Comparison of ENCODE assay signal across 8 mouse cellular contexts in genomic region chr10:85872479-85872773, GRCm38 (mm10). TPM values are rescaled to one million over a fixed set of nuclear protein-coding genes. Genes with fewer than 3 reads are reported as not detected.
DNase-seq lines count a peak whose midpoint lies in the region; ATAC-seq and TF ChIP-seq lines count a peak whose summit lies in the region.

No protein-coding gene starts in this region.

- H3K36me3 ChIP-seq in heart, embryonic 12.5 days: peaks cover 34% of the 10 kb centered on the region
- H3K36me3 ChIP-seq in G1E (replicated peaks): peaks cover 42% of the 10 kb centered on the region
- H3K36me3 ChIP-seq in forebrain, postnatal 0 days (ENCODE audit: insufficient read depth): peaks cover 28% of the 10 kb centered on the region

- no peaks in the 10 kb centered on the region for H3K9me3 ChIP-seq in heart, embryonic 12.5 days (replicated peaks)
- H3K9me3 ChIP-seq in G1E (replicated peaks): no peaks in the 10 kb centered on the region
- H3K9me3 ChIP-seq in forebrain, postnatal 0 days (ENCODE audit: low read length): no peaks in the 10 kb centered on the region

- no peak for TF ChIP-seq CTCF in G1E (IDR thresholded peaks at IDR 0.05; ENCODE audit: low read depth, low read length)
- TF ChIP-seq CTCF in forebrain, postnatal 0 days (IDR thresholded peaks at IDR 0.05; ENCODE audit: low read depth): no peak

- peaks cover 13% of the 10 kb centered on the region for H3K4me1 ChIP-seq in heart, embryonic 12.5 days (replicated peaks)
- H3K4me1 ChIP-seq in G1E (ENCODE audit: insufficient read depth, low read depth, low read length): peaks cover 23% of the 10 kb centered on the region
- peaks cover 5% of the 10 kb centered on the region; the same call in 1 of the 2 replicates for H3K4me1 ChIP-seq in forebrain, postnatal 0 days (ENCODE audit: insufficient read depth)

- ATAC-seq in heart, embryonic 12.5 days (ENCODE audit: insufficient number of reproducible peaks, low FRiP score): no peak
- ATAC-seq in G1E (ENCODE audit: extremely low read depth, insufficient number of reproducible peaks, low FRiP score, poor library complexity, severe bottlenecking): peak; percentile 64; the same call in 1 of the 2 replicates
- ATAC-seq in forebrain, postnatal 0 days: peak; percentile 8; the same call in 1 of the 2 replicates
- peak; percentile 17; the same call in 1 of the 2 replicates for ATAC-seq in megakaryocyte, adult 5-6 weeks (ENCODE audit: poor library complexity, severe bottlenecking)

- DNase-seq in heart, adult 18-20 months: no peak
- peak; percentile 38 for DNase-seq in G1E (ENCODE audit: low spot score)
- no peak for DNase-seq in forebrain, postnatal 0 days
- no peak for DNase-seq in adrenal gland, adult 2 months
- no peak for DNase-seq in layer of hippocampus, adult 8-10 months (ENCODE audit: low spot score in 2 of 2)
- DNase-seq in thymus, postnatal 36 days: no peak

- peak overlapping the region; percentile 85 for H3K4me3 ChIP-seq in heart, embryonic 12.5 days
- H3K4me3 ChIP-seq in G1E (ENCODE audit: low read depth, low read length): peak overlapping the region; percentile 97
- H3K4me3 ChIP-seq in forebrain, postnatal 0 days (ENCODE audit: low read depth, low read length): peak overlapping the region; percentile 81

- peak overlapping the region; percentile 93 for H3K4me2 ChIP-seq in heart, embryonic 12.5 days
- H3K4me2 ChIP-seq in forebrain, postnatal 0 days (ENCODE audit: low read depth): peak overlapping the region; percentile 83

- H3K27me3 ChIP-seq in heart, embryonic 12.5 days (replicated peaks): no peaks in the 10 kb centered on the region
- H3K27me3 ChIP-seq in G1E (ENCODE audit: insufficient read depth, low read length): no peaks in the 10 kb centered on the region
- no peaks in the 10 kb centered on the region for H3K27me3 ChIP-seq in forebrain, postnatal 0 days (ENCODE audit: insufficient read depth, low read length)

- no peak overlapping the region for H3K27ac ChIP-seq in heart, embryonic 12.5 days (ENCODE audit: poor library complexity, severe bottlenecking)
- H3K27ac ChIP-seq in forebrain, postnatal 0 days (ENCODE audit: low read depth, low read length): 0 out of 2 replicates have a peak overlapping the region, but pooled peaks have one; percentile 42

- peak overlapping the region; percentile 93 for H3K9ac ChIP-seq in heart, embryonic 12.5 days
- peak overlapping the region; percentile 70 for H3K9ac ChIP-seq in forebrain, postnatal 0 days

- 3% methylated on average over 5 of the region's 5 CpGs for WGBS in heart, embryonic 12.5 days
- 3% methylated on average over 5 of the region's 5 CpGs for WGBS in forebrain, postnatal 0 days

RNA-seq across cellular contexts. Expression of gene Pwp1, which starts 43.1 kb away (rescaled TPM):
- 45.9 and 48.1 TPM in 2 replicates for polyA plus RNA-seq in heart, embryonic 12.5 days (2016; fragmentation: Nextera tagmentation; extraction: Ambion mirVana)
- total RNA-seq in heart, adult 18-20 months (2021): 10 to 100 TPM; 16.0 to 16.1 TPM
- 60.8 and 70.4 TPM in 2 replicates for total RNA-seq in G1E (2014; fragmentation: Nextera tagmentation)
- total RNA-seq in G1E (2017): 49.0 and 56.3 TPM in 2 replicates
- 22.7 and 26.4 TPM in 2 replicates for polyA plus RNA-seq in G1E (2012)
- total RNA-seq in forebrain, postnatal 0 days (2014; rRNA removed): 56.3 and 63.9 TPM in 2 replicates
- polyA plus RNA-seq in forebrain, postnatal 0 days (2015; fragmentation: Nextera tagmentation; extraction: Ambion mirVana): 60.9 and 62.3 TPM in 2 replicates
- total RNA-seq in megakaryocyte, adult 5-6 weeks (2015): 27.6 and 30.9 TPM in 2 replicates
- 27.5 and 32.2 TPM in 2 replicates for total RNA-seq in megakaryocyte, adult 5-6 weeks (2017)
- total RNA-seq in adrenal gland, adult 2 months (2021): 10 to 100 TPM; 18.0 to 19.9 TPM
- 3.8 and 4.6 TPM in 2 replicates for polyA plus RNA-seq in adrenal gland, adult 2 months (2012; rRNA removed)
- 10 to 100 TPM; 18.2 to 19.5 (median 18.6) TPM for total RNA-seq in layer of hippocampus, adult 8-10 months (2022)

RNA-seq across cellular contexts. Expression of gene Prdm4, which starts 44.5 kb away (rescaled TPM):
- 17.2 and 18.6 TPM in 2 replicates for polyA plus RNA-seq in heart, embryonic 12.5 days (2016; fragmentation: Nextera tagmentation; extraction: Ambion mirVana)
- 10 to 100 TPM; 11.2 to 12.4 TPM for total RNA-seq in heart, adult 18-20 months (2021)
- total RNA-seq in G1E (2014; fragmentation: Nextera tagmentation) (39.1 and 41.2 TPM in 2 replicates), G1E (2017) (32.6 and 42.3 TPM in 2 replicates)
- 10.4 and 14.3 TPM in 2 replicates for polyA plus RNA-seq in G1E (2012)
- 51.6 and 65.0 TPM in 2 replicates for total RNA-seq in forebrain, postnatal 0 days (2014; rRNA removed)
- 12.8 and 14.6 TPM in 2 replicates for polyA plus RNA-seq in forebrain, postnatal 0 days (2015; fragmentation: Nextera tagmentation; extraction: Ambion mirVana)
- 19.7 and 19.8 TPM in 2 replicates for total RNA-seq in megakaryocyte, adult 5-6 weeks (2015)
- 22.5 and 24.2 TPM in 2 replicates for total RNA-seq in megakaryocyte, adult 5-6 weeks (2017)
- 10 to 100 TPM; 13.2 to 17.0 TPM for total RNA-seq in adrenal gland, adult 2 months (2021)
- polyA plus RNA-seq in adrenal gland, adult 2 months (2012; rRNA removed): 10.5 and 15.3 TPM in 2 replicates
- 10 to 100 TPM; 25.5 to 31.2 (median 28.9) TPM for total RNA-seq in layer of hippocampus, adult 8-10 months (2022)

RNA-seq across cellular contexts. Expression of gene Ascl4, which starts 55.1 kb away (rescaled TPM):
- polyA plus RNA-seq in heart, embryonic 12.5 days (2016; fragmentation: Nextera tagmentation; extraction: Ambion mirVana): not detected in 2 replicates
- total RNA-seq in heart, adult 18-20 months (2021): not detected
- total RNA-seq in G1E (2014; fragmentation: Nextera tagmentation) (not detected in 2 replicates), G1E (2017) (0.11 and 0.17 TPM in 2 replicates)
- not detected in 2 replicates for polyA plus RNA-seq in G1E (2012)
- total RNA-seq in forebrain, postnatal 0 days (2014; rRNA removed): 0.08 and 0.24 TPM in 2 replicates
- polyA plus RNA-seq in forebrain, postnatal 0 days (2015; fragmentation: Nextera tagmentation; extraction: Ambion mirVana): 0.18 and 0.34 TPM in 2 replicates
- not detected in 2 replicates for total RNA-seq in megakaryocyte, adult 5-6 weeks (2015)
- not detected in 2 replicates for total RNA-seq in megakaryocyte, adult 5-6 weeks (2017)
- total RNA-seq in adrenal gland, adult 2 months (2021): not detected
- 0.07 TPM in 1 of 2 replicates, not detected in the other for polyA plus RNA-seq in adrenal gland, adult 2 months (2012; rRNA removed)
- total RNA-seq in layer of hippocampus, adult 8-10 months (2022): under 1 TPM; 0.25 to 0.69 (median 0.50) TPM
